Mouse (Mus musculus) lung, adult 2 months (tissue): ENCODE data around the gene 2310034G01Rik.

Experiments used
- CTCF ChIP-seq: fragments of 200-500 bp; IDR thresholded peaks from 2 replicates; pipeline ENCODE4 v1.5.1; 2011; ENCODE audit warnings: mild to moderate bottlenecking, low read length, control low read depth; ENCODE audit not compliant: insufficient read depth
- POLR2A ChIP-seq: fragments of 200-500 bp; IDR thresholded peaks from 2 replicates; pipeline ENCODE4 v1.6.1; 2011; ENCODE audit warnings: low read depth, mild to moderate bottlenecking, control low read depth, low read length, borderline replicate concordance; ENCODE audit errors: extremely low read depth

DNA sequence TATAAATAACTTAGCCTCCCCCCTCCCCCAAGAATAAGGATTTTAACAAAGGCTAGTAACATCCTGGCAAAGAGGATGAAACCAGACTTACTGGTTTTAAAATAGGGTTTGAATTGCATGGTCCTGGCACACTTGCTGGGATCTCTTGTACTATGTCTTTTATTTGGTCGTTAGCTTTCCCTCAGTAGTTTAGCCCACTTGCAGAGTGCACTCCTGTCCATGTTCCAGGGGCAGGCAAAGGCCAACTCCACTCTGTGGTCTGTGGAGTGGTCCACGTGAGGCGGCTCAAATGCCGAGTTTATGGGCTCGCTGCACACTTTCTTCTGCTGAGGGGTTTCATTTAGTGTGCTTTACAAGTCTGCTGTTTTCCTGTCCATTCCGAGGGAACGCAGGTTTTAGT, 49.8 kb upstream of the 2310034G01Rik start:
- no peak for TF ChIP-seq CTCF
- no peak for TF ChIP-seq POLR2A
